Mouse (Mus musculus) heart, embryonic 11.5 days (tissue): ENCODE measurements around the gene Sult6b2. TPM values are rescaled to one million over a fixed set of nuclear protein-coding genes. Genes with fewer than 3 reads are reported as not detected.

Experiments used
- ATAC-seq: fragments of 200-750 bp; cut with Nextera tagmentation; replicated peaks from 2 replicates; pipeline ENCODE4 v1.8.0; 2017; ENCODE audit warnings: moderate library complexity; ENCODE audit not compliant: insufficient number of reproducible peaks, low FRiP score, low TSS enrichment
- H3K27ac ChIP-seq: fragments of 300-500 bp; sonication (generic); 2 replicates; pipeline ENCODE4 v1.5.1; 2014; ENCODE audit warnings: mild to moderate bottlenecking, low read depth, low read length
- H3K27me3 ChIP-seq: fragments of 300-500 bp; sonication (generic); 2 replicates; pipeline ENCODE4 v1.6.1; 2014; ENCODE audit warnings: mild to moderate bottlenecking, low read length, mixed read lengths; ENCODE audit not compliant: control insufficient read depth, insufficient read depth
- H3K36me3 ChIP-seq: fragments of 300-500 bp; sonication (generic); 2 replicates; pipeline ENCODE4 v1.6.1; 2014; ENCODE audit warnings: mild to moderate bottlenecking, low read length, moderate library complexity, mixed read lengths; ENCODE audit not compliant: control insufficient read depth, insufficient read depth
- H3K4me1 ChIP-seq: fragments of 300-500 bp; sonication (generic); 2 replicates; pipeline ENCODE4 v1.6.1; 2014; ENCODE audit warnings: low read length; ENCODE audit not compliant: control insufficient read depth, insufficient read depth
- H3K4me2 ChIP-seq: fragments of 300-500 bp; sonication (generic); 2 replicates; pipeline ENCODE4 v1.6.1; 2014; ENCODE audit warnings: mild to moderate bottlenecking, moderate library complexity
- H3K4me3 ChIP-seq: fragments of 300-500 bp; sonication (generic); 2 replicates; pipeline ENCODE4 v1.5.1; 2014; ENCODE audit warnings: low read depth, low read length
- H3K9ac ChIP-seq: fragments of 300-500 bp; sonication (generic); 2 replicates; pipeline ENCODE4 v1.6.1; 2014; ENCODE audit warnings: mild to moderate bottlenecking, low read depth, low read length, moderate library complexity
- H3K9me3 ChIP-seq: fragments of 300-500 bp; sonication (generic); replicated peaks from 2 replicates; pipeline ENCODE4 v1.6.1; 2016; ENCODE audit warnings: low read length; ENCODE audit not compliant: control insufficient read depth
- WGBS: fragments of 180-500 bp; shearing (Covaris S2); extraction: QIAGEN DNeasy Blood & Tissue Kit; methylation state at CpG from one replicate; pipeline ENCODE4 v1.1.7; 2014; ENCODE audit not compliant: insufficient replicate concordance; 5-methylcytosine and 5-hydroxymethylcytosine counted together
- polyA plus RNA-seq: library from polyadenylated mRNA; unstranded; fragments of >200 nt; fragmentation: Nextera tagmentation; extraction: Ambion mirVana; gene quantifications from 2 replicates; pipeline ENCODE4 v1.2.1, GENCODE M21; 2014

The Sult6b2 gene
- polyA plus RNA-seq, 1 experiment from 2014 or later = 0.14 TPM

- H3K27me3 ChIP-seq = no peaks in the 10 kb centered on the region
- H3K9ac ChIP-seq = no peak overlapping the region
- H3K9me3 ChIP-seq = no peaks in the 10 kb centered on the region
- WGBS = 42% methylated on average over 7 of the region's 7 CpGs
- H3K27ac ChIP-seq = no peak overlapping the region
- H3K4me3 ChIP-seq = no peak overlapping the region
- no peaks in the 10 kb centered on the region for H3K36me3 ChIP-seq
- ATAC-seq = no peak
- H3K4me2 ChIP-seq = no peak overlapping the region
- peaks cover 12% of the 10 kb centered on the region for H3K4me1 ChIP-seq
Observed at GRCm38 (mm10) chr6:142793468-142793867, 10.8 kb downstream of the Sult6b2 start.

- Histone ChIP-seq H3K4me1 (peaks cover 12% of the 10 kb centered on the region), H3K4me3 (no peak overlapping the region), H3K36me3 (no peaks in the 10 kb centered on the region), H3K9me3 (no peaks in the 10 kb centered on the region), H3K4me2 (peak overlapping the region; percentile 29), H3K9ac (no peak overlapping the region), H3K27ac (no peak overlapping the region), H3K27me3 (no peaks in the 10 kb centered on the region)
- 28% methylated on average over 13 of the region's 13 CpGs for WGBS
- 0 out of 2 replicates have a peak, but pooled peaks have one; percentile 46 for ATAC-seq
Observed at GRCm38 (mm10) chr6:142792241-142792968, 11.9 kb downstream of the Sult6b2 start.

DNA sequence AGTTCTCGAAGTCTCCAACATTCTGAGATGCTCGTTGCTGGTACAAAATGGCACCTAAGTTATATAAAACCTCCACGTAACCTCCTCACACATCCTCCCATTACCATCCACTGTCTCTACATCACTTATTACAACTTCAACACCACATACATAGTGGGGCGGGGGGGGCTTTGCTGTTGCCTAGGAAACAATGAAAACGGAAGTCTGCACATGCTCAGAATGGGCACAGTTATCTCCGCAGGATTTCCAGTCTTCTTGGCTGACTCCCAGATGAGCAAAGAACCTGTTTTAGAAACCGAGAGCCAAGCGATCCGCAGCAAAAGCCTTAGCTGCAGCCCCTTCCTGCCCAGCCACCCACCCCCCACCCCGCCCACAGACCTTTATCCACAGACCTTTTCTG is 14.6 kb downstream of the Sult6b2 start:
- peaks cover 12% of the 10 kb centered on the region for H3K4me1 ChIP-seq
- WGBS = 85% methylated on average over 10 of the region's 10 CpGs
- no peak for ATAC-seq

DNA sequence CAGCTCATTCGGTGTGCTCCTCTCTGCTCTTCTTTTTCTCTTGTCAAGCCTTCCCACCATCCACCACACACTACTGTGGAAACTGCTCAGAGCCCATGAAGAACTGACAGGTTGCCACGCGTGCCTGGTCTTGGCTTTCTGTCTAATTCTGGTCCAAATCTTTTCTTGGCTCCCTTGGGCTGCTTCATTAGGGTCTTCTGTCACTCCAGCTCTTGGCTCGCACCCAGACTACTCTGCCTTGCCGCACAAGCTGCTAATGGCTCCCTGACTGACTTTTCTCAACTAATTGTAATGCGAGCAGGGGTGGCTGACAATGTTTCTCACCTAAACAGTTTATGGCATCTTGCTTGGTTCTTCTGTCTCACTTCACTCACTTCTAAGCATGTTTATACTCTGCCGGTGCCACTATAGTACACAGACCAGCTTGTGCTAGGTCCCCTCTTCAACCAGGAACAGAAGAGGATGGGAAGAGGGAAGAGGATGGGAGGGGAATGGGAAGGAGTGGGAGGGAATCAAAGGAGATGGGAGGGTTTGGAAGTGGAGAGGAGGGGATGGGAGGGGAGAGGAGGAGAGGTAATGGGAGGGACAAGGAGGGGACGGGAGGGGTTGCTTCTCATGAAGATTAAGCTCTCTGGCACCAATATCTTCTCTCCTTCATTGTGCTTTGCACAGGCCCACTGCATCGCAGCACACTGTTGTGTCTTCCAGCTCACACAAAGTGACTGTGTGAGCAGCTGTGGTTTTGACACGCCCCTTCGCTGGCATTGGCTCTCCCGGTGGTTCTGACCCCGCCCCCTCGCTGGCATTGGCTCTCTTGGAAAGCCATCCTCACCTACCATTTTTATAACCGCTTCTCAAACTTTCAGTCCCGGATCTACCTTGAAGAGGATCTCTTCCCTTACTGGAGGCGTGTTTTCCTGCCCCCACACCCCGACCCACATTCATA is 16.0 kb downstream of the Sult6b2 start:
- Histone ChIP-seq H3K36me3 (no peaks in the 10 kb centered on the region), H3K4me3 (0 out of 2 replicates have a peak overlapping the region, but pooled peaks have one; percentile 8), H3K4me1 (peaks cover 9% of the 10 kb centered on the region), H3K27ac (no peak overlapping the region), H3K9ac (no peak overlapping the region), H3K4me2 (no peak overlapping the region; the same call in 1 of the 2 replicates), H3K27me3 (no peaks in the 10 kb centered on the region), H3K9me3 (no peaks in the 10 kb centered on the region)
- WGBS = 47% methylated on average over 18 of the region's 18 CpGs
- ATAC-seq = 0 out of 2 replicates have a peak, but pooled peaks have one; percentile 20

More for the DNA sequence above, 14.6 kb downstream of the Sult6b2 start:
- no peak overlapping the region for H3K4me3 ChIP-seq
- no peak overlapping the region for H3K4me2 ChIP-seq
- H3K9ac ChIP-seq = no peak overlapping the region
- no peak overlapping the region for H3K27ac ChIP-seq
- no peaks in the 10 kb centered on the region for H3K36me3 ChIP-seq
- H3K27me3 ChIP-seq = no peaks in the 10 kb centered on the region
- no peaks in the 10 kb centered on the region for H3K9me3 ChIP-seq

- Histone ChIP-seq H3K9me3 (no peaks in the 10 kb centered on the region), H3K4me3 (no peak overlapping the region), H3K9ac (no peak overlapping the region), H3K27me3 (no peaks in the 10 kb centered on the region), H3K27ac (no peak overlapping the region), H3K4me1 (no peaks in the 10 kb centered on the region), H3K36me3 (no peaks in the 10 kb centered on the region), H3K4me2 (no peak overlapping the region)
- no peak for ATAC-seq
- 83% methylated on average over 21 of the region's 21 CpGs for WGBS
Observed at GRCm38 (mm10) chr6:142786106-142786505, 18.2 kb downstream of the Sult6b2 start.

DNA sequence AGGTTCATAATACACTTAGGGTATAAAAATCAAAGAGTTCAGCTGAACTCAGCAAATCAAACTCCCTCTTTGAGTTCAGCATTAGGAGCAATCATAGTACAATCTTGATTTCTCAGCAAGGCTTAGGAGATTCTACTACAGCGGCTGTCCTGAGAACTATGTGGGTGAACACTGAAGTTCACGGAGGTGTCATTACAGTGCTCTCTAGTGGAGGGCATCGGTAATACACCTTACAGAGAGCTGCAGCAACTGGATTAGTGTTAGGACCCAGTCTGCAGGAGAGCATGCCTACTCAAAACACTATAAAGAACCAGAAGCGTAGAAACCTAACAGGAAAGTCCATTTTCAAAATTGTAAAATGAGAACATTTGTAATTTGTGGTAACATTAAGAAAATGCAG is 19.0 kb downstream of the Sult6b2 start:
- Histone ChIP-seq H3K4me2 (no peak overlapping the region), H3K9me3 (no peaks in the 10 kb centered on the region), H3K4me1 (no peaks in the 10 kb centered on the region), H3K27me3 (no peaks in the 10 kb centered on the region), H3K27ac (no peak overlapping the region), H3K36me3 (no peaks in the 10 kb centered on the region), H3K9ac (no peak overlapping the region), H3K4me3 (no peak overlapping the region)
- 38% methylated on average over 4 of the region's 4 CpGs for WGBS
- no peak for ATAC-seq

- no peak for ATAC-seq
- H3K4me1 ChIP-seq = peaks cover 18% of the 10 kb centered on the region
- H3K4me2 ChIP-seq = no peak overlapping the region
- no peak overlapping the region for H3K9ac ChIP-seq
- H3K27me3 ChIP-seq = no peaks in the 10 kb centered on the region
- WGBS = 66% methylated on average over 7 of the region's 7 CpGs
- H3K9me3 ChIP-seq = no peaks in the 10 kb centered on the region
- no peaks in the 10 kb centered on the region for H3K36me3 ChIP-seq
- no peak overlapping the region for H3K27ac ChIP-seq
- H3K4me3 ChIP-seq = no peak overlapping the region
Observed at GRCm38 (mm10) chr6:142781286-142781685, 23.0 kb downstream of the Sult6b2 start.

DNA sequence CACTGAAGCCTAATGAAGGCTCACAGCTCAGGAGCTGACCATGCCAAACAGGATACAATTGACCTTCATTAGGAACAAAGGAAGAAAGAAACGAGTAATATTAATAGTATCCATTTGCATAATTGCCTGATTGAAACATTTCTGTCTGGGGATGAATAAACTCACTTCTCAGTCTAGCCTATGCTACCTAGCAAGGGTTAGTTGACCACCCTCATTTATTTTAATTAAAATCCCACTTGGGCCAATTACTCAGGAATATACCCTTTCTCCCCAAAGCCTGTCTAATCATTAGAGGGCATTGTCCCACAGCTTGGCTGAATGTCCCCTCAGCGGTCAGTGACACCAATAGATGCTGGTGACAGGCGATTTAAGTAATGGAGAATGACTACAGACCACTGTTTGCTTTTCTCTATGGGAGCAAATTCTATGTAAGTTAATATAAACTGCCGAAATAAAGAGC is 23.7 kb downstream of the Sult6b2 start:
- H3K27ac ChIP-seq = no peak overlapping the region
- peaks cover under 1% of the 10 kb centered on the region; the same call in 1 of the 2 replicates for H3K36me3 ChIP-seq
- H3K9ac ChIP-seq = no peak overlapping the region
- no peak for ATAC-seq
- H3K4me2 ChIP-seq = no peak overlapping the region
- H3K9me3 ChIP-seq = no peaks in the 10 kb centered on the region
- no peak overlapping the region for H3K4me3 ChIP-seq
- H3K4me1 ChIP-seq = peaks cover 22% of the 10 kb centered on the region
- 81% methylated on average over 4 of the region's 4 CpGs for WGBS
- no peaks in the 10 kb centered on the region for H3K27me3 ChIP-seq
